Mouse (Mus musculus) liver, embryonic 14.5 days (tissue): Measurements from ENCODE around the gene Mical3.

Experiments used
- CTCF ChIP-seq: IDR thresholded peaks from 2 replicates; pipeline ENCODE4 v1.5.1; 2016; ENCODE audit warnings: antibody characterized with exemption, low read depth, control low read depth
- EP300 ChIP-seq: IDR thresholded peaks from 2 replicates; pipeline ENCODE4 v1.6.1; 2016; ENCODE audit warnings: antibody characterized with exemption, low read depth

DNA sequence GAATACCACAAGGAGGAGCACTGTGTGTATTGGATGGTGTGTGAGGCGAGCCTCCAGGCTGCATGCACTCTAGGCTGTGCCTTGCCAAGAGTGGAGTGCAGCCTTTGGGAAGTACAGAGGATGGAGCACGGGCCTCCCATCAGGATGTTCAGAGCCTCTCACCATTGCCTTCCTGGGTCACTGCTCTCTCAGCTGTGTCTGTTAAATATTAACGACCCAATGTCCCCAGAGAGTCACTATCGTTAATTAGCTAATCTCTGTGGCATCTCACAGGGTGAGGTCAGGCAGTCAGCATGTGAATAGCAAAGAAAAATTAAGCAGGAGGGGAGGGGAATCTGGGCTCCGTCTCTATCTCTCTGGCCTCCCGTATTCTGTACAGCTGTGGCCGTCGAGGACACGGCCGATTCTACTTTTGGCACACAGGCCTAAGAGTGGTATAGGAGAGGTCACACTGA, 35.3 kb upstream of the Mical3 start:
- TF ChIP-seq CTCF (no peak), EP300 (no peak)
